Mouse (Mus musculus): ENCODE results near the gene Wdr38.
"Not testable (repeated sequence)": the region's sequence is repeated elsewhere in the genome, so short reads cannot be mapped to it uniquely, and the experiment has no call there.

Gene Wdr38

DNA sequence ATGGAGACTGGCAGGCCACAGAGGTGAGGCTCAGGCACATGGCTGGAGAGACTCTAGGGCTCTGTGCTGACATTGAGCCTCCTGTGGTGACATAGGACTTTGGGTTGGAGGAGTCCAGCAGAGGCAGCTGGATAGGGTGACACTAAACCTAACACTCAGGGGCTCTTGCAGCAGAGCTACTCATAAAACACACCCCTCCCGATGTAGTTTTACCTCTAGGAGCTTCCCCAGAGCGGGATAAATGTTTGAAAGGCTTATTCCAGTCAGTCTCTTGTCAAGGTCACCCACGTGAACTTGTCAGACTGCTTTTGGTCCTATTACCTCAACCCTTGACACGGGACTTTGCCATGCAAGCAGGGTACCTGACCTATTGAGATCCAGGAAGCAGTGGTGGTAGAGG, 2.1 kb downstream of the Wdr38 start:
- no peak for DNase-seq

DNA sequence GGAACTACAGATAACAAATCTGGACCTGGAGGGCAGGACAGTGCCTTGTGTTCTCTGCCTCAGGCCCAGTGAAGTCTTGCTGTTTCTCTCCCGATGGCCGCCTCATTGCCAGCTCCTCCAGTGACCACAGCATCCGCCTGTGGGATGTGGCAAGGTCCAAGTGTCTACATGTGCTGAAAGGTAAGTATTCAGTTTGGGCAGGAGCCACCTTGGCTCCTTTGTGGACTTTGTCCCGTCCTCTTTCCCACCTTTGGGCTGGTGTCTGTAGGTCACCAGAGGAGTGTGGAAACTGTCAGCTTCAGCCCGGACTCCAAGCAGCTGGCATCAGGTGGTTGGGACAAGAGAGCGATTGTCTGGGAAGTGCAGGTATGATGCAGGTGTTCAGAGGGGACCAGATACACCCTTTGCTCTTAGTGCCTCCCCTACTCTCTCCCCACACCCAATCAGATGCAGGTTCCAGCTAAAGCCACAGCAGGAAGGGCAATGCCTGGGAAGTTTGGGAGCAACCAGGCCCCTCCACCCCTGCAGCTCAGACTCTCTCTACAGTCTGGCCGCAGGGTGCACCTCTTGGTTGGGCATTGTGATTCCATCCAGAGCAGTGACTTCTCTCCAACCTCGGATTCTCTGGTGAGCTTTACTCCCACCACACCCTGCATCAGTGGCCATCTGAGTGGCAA, 2.8 kb downstream of the Wdr38 start:
- DNase-seq = no peak

DNA sequence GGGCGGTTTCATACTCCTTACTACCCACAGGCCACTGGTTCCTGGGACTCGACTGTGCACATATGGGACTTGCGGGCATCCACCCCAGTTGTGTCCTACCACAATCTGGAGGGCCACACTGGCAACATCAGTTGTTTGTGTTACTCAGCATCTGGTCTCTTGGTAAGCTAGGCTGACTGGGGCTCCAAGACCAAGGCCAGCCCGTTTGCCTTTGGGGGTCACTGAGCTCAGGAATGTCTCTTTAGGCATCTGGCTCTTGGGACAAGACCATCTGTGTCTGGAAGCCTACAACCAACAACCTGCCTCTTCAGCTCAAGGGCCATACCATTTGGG, 3.3 kb downstream of the Wdr38 start:
- no peak for DNase-seq

DNA sequence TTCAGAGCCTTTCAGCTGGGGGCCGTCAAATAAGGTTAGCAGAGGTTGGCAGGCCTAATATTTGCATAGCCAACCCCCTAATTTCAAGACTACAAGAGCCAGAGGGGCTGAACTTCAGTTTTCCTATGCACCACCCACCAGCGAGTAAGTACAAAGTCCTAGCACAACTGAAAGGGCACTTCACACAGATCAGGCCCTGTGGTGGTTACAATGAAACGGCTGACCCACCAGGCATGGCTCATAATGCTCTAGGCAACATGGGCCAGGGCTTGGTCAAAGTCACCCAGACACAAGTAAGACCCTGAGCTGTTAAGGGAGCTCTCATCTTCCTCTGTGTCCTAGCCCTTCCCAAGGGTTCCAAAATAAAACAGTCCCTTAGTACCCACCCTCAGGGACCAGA, 4.6 kb downstream of the Wdr38 start:
- no peak for DNase-seq

DNA sequence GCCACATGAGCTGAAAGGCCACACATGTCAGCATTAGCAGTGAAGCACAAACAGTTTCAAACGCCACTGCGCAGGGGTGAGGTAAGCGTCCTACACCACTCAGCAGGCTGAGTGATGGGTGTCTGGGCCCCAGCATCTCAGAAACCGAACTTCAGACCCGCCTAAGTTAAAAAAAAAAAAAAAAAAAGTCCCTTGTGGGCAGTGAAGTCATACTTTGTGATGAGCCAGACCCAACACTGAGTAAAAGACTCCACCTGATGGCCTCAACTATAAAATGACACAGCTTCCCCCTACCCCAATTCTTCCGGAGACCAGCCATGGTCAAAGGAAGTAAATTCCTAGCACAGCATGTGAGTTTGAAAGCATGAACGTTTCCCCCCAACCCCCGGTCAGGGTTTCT, 5.8 kb downstream of the Wdr38 start:
- no peak for DNase-seq

DNA sequence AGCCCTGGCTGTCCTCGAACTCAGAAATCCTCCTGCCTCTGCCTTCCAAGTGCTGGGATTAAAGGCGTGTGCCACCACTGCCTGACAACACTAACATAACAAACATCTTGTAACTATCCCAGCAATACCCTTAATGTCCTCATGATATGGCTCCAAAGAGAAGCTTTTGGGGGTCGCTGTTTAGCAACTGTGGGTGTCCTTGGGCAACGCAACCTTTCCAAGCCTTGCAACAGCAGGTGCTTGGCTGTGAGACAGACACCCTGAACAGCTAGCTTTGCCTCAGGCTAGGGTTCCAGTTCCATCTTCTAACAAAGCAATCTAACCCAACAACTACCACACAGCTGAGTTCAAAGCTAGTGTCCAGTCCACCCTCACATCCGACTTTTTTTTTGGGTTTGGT, 6.2 kb downstream of the Wdr38 start:
- DNase-seq = no peak

DNA sequence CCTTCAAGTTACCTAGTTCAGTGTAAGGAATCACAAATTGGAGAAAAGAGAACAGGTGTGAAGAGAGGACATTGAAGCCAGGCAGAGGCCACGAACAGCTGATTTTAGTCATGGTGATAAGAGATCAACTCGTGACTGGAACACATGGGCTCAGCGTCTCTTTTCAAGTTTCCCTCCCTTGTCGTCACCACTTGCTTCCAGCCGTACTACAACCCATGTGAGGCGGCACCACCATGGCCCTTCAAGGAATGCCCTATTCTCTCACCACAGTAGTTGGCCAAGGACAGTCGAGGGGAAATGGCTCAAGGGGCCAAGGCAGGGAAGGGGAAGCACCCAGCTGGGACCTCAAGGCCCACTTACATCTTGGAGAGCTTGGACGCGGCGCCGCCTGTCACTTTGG, 7.1 kb downstream of the Wdr38 start:
- DNase-seq = peak in 1 of 2 experiments; percentile 31

DNA sequence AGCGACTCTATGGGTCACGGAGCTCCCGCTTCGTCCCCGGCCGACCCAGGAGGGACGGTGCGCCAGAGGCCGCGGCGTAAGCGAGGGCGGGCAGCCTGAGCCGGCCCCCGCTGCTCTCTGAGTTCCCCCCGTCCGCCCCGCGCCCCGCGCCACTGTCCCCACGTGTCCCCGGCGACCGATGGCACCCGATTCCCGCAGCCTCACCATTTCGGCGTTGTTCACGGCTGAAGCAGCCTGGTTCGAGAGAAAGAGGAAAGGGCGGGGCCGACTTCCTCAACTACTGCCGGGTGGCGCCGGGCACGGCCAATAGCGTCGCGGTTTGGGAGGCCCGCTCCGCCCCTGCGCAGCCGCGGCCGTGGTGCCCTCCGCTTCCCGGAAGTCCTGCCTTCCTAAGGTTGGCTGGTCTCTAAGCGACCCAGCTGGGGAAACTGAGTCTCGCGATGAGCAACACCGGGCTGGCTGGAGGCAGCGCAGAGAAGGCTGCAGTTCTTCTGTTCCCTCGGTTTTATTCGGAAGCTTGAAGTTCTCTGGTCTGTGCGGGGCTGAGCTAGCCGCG, 7.7 kb downstream of the Wdr38 start, which contains the start of gene Arpc5l:
Gene Arpc5l (plus strand): TSS at position 469 of the 556 bp plus-strand sequence.
- peak; percentile 86 to 87 for DNase-seq

DNA sequence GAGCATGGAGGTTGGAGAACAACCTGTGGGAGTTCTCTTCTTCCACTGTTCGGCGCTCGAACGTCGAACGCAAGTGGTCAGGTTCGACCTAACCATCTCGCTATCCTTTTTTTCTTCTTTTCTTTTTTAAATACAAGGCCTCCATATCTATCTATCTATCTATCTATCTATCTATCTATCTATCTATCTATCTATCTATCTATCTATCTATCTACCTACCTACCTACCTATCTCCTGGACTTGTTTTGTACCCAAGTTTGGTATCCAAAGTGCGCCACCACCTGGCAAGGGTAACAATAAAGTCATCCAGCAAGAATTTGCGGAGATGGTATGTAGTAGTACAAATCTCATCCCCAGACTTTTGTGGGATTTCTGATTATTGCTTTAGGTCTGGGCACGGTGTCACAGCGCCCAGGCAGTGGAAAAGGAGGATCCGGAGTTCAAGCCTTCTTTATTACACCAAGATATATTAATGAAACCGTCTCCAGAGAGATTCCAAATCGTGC, 8.4 kb downstream of the Wdr38 start, which contains the start of gene Rpl35:
Gene Rpl35 (minus strand): TSS at position 51 of the 506 bp plus-strand sequence.
- peak in 1 of 2 experiments; percentile 34 for DNase-seq

DNA sequence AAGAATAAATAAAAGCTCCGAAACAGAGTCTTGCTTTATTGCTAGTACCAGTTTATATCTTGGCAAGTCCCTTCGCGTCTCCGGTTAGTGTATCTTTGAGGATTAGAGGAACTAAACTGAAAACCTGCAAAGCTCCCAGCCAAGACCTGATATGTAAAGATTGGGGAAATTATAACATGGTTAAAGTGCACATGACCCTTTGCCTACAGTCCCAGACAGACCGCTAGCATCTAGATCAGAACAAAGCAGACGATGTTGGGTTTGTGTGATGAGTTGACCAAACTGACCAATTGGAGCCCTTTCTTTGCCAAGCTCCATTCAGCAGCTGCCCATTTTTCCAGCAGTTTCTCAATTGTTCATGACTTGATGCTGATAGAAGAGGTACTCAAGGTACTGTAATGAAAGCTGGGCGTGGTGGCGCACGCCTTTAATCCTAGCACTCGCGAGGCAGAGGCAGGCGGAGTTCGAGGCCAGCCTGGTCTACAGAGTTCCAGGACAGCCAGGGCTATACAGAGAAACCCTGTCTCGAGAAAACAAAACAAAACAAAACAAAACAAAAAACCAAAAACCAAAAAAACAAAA, 9.0 kb downstream of the Wdr38 start:
- DNase-seq = no peak

DNA sequence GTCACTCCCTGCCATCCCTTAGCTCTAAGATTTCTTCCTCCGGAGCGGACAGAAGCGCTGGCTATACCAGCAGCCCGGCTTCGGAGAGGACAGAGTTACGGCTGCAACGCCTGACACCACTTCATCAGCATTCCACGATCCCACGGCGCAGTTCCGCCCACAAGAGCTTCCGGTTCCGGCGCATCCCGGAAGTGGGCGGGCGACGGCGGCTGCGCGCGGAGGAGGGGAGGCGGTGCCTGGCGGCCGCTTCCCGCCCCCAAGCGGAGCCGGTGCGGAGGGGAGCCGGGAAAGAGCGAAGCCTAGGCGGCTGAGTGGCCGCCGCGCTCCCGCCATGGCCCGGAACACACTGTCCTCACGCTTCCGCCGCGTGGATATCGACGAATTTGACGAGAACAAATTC, 10.6 kb downstream of the Wdr38 start:
- DNase-seq = peak; percentile 87 to 90

DNA sequence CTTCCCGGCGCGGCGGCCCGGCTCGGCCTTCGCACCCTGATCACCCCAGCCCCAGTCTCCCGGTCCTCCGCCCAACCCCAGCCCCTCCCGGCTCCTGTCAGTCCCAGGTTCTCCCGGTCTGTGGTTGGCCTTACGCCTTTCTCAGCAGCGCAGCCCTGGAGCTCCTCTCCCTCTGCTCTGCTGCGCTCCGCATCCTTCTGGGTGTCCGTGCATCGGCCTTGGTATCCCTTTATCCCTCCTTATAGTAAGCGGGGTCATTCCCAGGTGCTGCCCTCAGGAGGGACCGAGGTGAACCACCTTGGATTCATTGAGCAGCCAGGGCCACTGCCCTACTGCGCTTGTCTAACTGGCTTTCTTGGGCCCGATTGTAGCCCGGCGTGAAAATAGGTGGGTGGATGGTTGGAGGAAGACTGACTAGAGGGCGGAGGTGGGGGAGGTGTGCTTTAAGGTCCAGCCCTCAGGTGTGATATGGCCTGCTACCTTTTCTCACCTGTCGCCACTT, 11.1 kb downstream of the Wdr38 start:
- DNase-seq = no peak

DNA sequence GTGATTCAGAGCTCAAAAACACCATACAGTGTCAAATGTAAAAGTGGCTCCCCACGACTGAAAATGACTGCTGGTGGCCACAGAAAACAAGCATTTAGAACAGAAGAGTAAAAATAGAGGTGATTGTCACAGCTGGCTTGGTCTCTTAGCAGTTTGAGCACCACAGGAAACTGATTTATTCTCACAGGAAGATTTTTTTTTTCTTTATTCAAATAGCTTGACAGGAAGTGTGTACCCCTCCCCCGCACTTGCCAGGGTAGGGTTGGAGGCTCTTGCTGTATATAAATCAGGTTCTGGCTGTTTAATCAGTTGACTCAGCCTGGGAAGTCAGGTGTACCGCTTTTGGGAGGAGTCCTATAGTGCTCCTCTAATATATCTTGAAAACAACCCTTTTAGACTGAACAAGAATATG, 11.7 kb downstream of the Wdr38 start:
- DNase-seq = peak; percentile 58 to 78

DNA sequence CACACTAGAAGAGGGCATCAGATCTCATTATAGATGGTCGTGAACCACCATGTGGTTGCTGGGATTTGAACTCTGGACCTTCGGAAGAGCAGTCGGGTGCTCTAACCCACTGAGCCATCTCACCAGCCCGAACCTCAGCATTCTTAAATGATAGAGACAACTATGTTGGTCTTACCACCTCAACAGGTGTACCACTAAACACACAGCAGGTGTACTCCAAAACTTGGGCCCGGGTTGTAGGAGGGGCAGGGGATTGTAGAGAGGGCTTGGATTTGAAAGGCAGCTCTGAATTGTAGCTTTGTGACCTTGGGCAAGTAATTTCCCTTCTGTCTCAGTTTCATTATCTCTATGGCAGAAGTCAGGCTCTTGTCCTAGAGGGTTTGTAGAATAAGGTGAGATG, 12.9 kb downstream of the Wdr38 start:
- DNase-seq = not testable (repeated sequence)

DNA sequence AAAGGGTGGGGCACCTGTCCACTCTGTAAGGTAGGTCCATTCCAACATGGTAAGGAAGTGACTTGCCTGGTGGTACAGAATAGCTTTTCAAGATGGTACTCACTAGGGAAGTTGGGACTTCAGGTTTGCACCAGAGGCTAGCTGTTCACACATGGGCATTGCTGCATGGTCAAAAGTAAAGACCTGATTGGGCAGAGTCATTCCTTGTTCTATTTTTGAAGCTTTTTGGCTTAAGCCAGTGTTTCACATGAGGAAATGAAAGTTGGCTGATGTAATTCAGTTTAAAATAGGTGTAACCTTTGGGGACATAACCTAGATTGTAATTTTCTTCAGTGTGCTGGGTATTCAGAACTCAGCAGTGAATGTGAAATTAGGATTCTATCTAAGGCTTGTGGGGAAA, 14.0 kb downstream of the Wdr38 start:
- no peak for DNase-seq

DNA sequence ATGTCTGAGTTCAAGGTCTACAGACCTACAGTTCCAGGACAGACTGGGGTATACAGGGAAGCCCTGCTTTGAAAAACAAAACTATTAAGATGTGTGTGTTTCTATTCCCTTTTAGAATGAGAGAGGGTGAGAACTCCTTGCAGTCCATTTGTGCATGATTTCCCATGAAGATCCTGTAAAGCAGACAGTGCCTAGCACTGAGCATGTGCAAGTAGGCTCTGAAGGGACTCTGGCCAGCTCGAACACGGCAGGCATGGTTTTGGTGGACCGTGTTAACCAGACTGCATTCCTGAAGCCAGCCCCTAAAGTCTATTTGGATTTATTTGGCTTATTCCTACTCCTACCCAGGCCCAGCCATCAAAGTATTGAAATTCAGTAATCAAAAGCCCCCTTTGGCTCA, 14.7 kb downstream of the Wdr38 start:
- no peak for DNase-seq

DNA sequence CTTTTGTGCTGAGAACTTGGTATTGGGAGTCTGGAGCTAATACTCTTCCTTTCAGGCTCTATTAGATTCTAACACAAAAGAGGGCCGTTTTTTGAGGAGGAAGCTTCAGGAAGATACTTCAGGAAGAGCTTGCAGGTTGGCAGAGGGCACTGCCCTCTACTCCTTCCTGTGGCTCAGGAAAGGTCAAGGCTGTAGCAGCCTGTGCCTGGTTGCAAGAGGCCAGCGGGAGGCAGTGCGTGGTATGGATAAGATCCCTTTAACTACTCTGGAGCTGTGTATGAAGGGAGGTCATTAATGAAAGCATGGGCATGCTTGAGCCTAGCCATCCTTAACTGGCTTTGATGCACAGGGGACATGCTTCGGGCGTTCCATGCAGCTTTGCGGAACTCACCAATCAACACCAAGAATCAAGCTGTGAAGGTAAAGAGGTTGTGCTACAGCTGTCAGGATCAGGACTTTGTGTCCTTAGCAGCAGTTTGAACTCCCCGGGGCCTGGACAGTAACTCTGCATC, 15.5 kb downstream of the Wdr38 start:
- DNase-seq = no peak

DNA sequence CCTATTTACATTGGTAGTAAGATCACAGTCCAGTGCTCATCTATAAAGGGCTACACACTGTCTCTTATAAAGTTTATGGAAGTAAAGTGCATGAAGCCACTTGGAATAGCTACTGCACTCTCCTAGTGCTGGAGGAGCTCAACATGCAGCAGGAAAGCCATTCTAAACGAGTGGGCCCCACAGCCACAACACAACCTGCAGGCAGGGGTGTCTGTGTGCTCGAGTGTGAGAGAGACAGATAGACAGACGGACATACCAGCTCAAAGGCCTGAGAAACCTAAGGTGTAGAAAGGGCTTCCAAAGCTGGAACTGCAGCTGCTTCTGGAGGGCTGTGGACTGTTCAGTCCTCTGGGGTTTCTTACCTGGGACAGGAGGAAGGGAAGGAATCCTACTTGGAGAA, 19.3 kb downstream of the Wdr38 start:
- DNase-seq = no peak

DNA sequence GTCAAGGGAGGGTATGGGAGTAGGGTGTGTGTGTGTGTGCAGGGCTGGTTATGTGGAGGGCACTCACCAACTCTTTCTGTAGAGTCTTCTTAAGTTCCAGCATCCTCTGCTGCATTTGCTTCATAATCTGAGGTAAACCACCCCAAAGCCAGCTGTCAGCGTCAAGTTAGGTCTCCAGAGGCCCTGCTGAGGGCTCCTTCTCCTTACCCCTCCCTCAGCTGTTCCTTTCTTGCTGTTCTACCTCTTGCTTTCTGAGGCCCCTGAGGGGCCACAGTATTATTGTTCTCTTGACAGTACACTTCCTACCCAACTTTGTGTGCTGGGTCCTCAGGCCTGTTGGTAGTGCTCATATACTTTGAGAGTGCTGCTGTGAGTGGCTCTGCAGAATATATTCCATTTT, 22.7 kb downstream of the Wdr38 start:
- DNase-seq = no peak

DNA sequence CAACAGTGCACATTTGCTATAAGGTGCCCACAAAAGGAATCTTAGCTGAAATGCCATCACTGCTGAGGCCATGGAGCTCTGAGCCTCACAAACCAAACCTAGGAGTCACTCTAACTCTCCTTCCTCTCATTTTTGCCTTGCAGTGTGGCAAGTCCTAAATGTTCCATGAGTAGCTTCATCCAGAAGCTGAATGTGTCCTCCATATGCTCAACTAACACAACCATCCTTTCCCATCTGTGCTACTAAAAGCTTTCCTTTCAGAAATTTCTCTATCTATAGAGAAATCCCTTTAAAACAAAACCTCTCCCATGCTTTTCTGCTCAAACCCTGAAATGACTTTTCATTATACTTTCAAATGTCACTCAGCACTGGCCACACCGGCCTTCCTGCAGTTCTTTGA, 34.3 kb downstream of the Wdr38 start:
- no peak for DNase-seq

DNA sequence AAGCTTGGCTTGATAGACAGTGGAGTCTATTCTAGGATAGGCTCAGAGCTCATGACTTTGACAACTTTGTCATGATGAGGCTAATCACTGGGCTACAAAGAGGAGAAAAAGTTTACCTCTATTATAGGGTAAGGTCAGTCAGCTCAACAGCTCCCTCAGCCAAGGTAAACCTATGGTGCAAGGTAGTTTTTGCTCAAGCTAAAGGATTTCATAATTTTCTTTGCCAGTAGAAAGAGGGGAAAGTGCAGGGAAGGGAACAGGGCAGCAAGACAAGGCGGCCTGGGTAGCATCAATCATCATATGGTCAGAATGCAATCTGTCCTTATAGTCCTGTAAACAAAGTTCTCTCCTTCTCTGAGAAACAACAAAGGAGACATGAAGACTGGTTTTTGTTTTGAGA, 42.9 kb downstream of the Wdr38 start:
- no peak for DNase-seq

DNA sequence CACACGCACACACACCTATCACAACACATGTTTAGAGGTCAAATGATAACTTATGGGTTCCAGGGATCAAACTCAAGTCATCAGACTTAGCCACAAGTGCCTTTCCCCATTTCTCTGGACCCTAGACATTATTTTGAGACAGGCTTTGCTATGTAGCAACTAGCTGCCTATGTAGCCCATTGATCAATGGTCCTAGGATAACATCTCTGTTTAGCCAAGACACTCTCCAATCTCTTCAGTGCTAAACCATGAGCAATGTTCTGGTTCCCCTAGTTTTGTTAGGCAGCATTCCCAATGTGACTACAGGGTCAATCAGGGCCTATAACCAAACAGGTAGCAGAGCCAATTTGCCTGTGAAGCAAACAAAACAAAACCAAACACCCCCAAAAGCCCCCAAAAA, 51.2 kb downstream of the Wdr38 start:
- no peak for DNase-seq
